Mouse (Mus musculus) cerebellum, postnatal 36 days (tissue): Measurements from ENCODE around the gene Arhgef19.

Source experiments
- DNase-seq, 2 experiments: peaks; one replicate each; pipeline ENCODE4 v3.0.0; 2021 to 2022; ENCODE audit warnings: mixed read lengths in 2 of 2

Arhgef19 gene

DNA sequence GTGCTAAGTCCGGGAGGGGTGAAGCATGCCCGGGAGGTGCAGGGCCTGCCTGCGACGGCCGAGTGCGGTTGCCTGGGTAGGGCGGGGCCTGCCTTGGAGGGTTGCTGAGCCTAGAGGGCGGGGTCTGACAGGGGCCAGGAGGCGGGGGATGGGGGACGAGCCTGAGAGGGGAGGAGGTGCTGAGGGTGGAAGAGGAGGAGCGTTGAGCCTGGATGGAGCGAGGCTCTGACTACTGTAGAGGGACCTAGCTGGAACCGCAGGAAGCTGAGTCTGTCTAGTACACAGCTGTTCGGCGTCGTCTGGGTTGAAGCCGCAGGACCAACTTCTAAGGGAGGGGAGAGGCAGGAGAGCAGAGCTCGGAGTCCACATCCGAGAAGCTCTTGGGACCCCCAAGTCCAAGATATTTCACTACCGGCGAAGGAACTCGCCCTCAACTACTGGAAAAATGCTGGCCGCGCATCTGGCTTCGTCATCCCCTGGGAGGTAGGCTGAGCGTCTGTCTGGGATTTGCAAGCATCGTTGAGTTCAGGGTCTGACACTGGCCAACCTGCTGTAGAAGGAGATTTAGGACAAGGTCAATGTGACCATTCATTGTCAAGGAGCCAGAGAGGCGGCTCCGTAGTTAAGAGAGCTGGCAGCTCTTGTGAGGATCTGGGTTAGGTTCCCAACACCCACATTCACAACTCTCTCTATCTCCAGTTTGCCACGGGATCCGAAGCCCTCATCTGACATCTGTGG is at the start of gene Arhgef19:
Arhgef19 (plus strand) TSS at position 112 of the 738 bp plus-strand sequence.
- DNase-seq: peak in 1 of 2 experiments; percentile 49

DNA sequence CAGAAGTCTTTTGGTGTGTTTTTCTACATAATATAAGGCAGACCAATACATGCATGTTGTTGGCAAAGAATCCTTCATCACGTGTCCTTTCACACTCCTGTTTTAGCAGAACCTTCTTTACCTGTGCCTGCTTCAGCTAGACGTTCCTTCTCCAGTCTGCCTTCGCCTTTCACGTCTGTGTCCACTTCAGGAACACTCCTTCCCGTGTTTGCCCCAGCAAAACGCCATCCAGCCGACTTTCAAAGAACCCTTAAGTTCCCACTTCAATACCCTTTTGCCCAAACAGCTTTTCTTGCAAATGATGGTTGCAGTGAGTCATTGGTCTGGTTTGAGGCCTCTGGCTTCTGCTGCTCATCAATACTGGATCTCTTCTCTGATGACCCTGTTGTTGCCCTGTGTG is 48.0 kb upstream of the Arhgef19 start:
- no peak for DNase-seq

GRCm38 (mm10) chr4:141194553-141194952 is 44.7 kb upstream of the Arhgef19 start:
- no peak for DNase-seq

- DNase-seq: no peak
Observed at GRCm38 (mm10) chr4:141196981-141197685, 42.2 kb upstream of the Arhgef19 start.

DNA sequence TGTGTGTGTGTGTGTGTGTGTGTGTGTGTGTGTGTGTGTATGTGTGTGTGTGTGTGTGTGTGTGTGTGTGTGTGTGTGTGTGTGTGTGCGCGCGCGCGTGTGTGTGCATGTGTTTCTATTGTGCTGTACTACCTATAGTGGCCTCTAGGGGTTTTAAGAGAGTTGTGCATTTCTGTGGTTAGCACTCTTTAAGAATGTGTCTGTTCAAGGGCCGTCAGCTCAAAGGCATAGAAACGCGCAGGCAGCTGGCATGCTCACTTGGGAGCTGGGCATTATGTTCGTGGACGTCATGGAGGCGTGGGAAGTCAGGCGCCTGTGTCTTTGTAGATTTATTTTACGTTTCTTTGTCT is 41.6 kb upstream of the Arhgef19 start:
- no peak for DNase-seq

- DNase-seq: no peak
Observed at GRCm38 (mm10) chr4:141200906-141201305, 38.4 kb upstream of the Arhgef19 start.

- DNase-seq: no peak
Observed at GRCm38 (mm10) chr4:141202192-141202591, 37.1 kb upstream of the Arhgef19 start.

DNA sequence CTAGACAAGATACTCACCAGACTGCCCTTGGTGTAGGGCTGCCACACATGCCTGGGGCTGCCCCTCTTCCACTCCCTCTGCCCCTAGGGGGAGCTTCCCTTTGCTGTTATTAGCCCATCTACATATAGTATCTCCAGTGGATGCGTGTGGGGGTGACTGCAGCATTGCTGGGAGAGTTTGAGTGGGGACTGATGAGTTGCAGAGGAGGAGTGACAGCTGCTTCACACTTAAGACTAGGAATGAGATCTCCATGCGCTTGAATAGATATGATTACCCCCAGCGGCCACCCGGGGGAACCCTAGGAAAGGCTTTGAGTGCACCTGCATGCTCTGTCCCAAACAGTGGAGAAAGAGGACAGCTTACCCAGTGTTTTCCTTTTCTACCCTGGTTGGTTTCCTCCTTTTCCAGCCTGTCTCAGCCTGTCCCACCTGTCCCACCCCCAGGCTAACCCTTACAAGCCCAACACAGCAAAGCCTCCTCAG is 34.7 kb upstream of the Arhgef19 start:
- peak in 1 of 2 experiments; percentile 25 for DNase-seq

DNA sequence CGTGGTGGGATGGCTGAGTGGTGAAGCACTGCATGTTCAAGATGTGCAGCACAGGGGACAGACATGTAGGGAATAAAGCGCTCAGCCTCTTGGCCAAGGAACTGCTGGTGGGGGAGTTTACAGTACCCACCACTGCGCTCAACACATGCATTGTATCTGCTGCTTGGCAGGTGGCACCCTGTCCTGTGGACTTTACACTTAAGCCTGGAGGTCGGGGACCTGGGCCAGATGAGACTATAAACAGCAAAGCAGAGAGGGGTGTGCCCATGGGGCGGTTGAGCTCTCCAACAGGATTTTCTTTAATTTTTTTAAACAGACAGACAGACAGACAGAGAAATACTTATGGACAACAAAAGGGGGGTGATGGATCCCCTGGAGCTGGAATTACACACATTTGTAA is 32.2 kb upstream of the Arhgef19 start:
- DNase-seq: no peak

DNA sequence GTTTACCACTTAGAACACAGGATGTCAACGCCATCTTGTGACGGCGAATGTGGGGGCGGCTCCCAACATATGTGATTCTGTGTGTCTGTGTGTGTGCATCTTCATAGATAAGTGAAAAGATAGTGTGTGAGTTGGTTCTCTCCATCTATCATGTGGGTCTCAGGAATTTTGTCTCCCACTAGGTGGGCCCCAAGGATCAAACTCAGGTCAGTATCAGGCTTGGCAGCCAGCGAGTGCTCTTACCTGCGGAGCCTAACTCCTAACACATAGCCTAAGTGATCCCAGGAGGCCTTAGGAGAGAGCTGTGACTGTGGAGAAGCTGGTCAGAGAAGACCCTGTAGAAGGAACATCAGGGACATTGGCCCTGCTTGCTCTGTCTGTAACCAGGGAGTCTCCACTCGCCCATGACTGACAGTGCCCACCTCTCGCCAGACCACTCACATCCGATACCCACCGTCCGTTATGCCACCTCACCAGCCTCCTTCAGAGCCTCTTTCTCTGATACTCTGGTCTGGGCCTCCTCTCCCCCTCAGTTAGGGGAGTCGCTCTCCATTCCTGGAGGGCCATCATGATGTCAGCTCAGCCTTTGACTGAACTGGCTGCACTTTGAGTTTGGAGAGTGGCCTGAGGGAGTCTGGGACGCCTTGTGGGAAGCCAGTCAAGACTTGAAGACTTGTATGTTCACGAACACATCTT is 28.6 kb upstream of the Arhgef19 start:
- no peak for DNase-seq

DNA sequence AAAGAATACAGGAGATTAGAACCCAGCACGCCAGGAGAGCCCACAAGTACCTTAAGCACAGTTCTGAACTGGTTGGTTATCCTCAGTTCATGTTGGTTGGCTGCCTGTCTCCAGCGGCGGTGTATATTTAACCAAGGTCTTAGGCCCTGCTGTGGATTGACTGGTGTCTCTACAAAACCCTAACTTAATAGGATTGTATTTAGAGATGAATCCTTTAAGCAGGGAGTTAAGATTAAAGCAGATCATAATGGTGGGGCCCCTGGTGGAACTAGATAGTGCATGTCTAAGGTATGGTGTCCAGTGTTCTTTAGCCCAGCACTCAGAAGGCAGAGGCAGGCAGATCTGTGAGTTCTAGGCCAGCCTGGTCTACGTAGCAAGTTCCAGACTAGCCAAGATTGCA is 27.7 kb upstream of the Arhgef19 start:
- DNase-seq: no peak

DNA sequence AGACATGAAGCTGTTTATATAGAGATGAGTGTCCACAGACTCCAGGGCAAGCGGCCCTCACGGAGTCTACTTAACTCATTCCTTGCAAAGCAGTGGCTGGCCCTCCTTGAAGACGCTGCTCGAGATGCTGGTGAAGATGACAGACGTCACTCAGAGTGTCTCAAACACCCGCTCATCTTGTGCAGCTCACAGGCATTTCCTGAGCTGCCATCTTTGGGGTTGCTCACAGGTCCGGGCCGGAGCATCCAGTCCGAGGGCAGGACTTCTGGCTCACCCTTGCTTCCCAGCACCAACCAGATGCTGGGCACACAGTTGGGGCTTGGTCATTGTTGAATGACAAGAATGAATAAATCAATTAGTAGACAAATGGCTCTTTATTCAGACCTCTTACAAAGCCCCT is 26.4 kb upstream of the Arhgef19 start:
- no peak for DNase-seq

GRCm38 (mm10) chr4:141213342-141213741 is 26.0 kb upstream of the Arhgef19 start:
- no peak for DNase-seq

GRCm38 (mm10) chr4:141213770-141214336 is 25.4 kb upstream of the Arhgef19 start, which contains the start of gene Rsg1:
Gene Rsg1, plus strand, starts transcription at chr4:141213956.
- peak; percentile 95 for DNase-seq

DNA sequence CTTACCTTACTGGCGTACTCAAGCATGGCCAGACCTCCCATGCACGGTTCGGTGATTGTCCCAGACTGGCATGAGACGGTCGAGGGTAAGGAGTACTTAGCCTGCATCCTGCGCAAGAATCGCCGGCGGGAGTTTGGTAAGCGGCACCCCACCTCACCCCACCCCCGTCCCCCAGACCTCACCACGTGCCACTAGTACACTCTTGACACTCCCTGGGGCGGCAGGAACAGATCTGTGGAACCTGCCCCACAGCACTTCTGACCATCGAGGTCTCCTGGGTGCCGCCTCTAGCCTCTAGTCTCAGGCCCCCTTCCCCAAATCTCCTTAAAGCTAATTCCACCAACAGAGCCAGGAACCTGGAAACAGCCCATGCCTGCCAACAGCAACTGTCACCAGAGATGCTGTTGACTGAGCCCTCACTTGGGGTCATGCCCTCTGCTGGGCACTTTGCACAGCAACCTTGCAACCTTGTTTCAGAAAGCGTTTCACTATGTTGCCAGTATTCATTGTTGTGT is 24.9 kb upstream of the Arhgef19 start:
- peak; percentile 33 to 36 for DNase-seq

GRCm38 (mm10) chr4:141219583-141220213 is 19.6 kb upstream of the Arhgef19 start:
- DNase-seq: no peak

DNA sequence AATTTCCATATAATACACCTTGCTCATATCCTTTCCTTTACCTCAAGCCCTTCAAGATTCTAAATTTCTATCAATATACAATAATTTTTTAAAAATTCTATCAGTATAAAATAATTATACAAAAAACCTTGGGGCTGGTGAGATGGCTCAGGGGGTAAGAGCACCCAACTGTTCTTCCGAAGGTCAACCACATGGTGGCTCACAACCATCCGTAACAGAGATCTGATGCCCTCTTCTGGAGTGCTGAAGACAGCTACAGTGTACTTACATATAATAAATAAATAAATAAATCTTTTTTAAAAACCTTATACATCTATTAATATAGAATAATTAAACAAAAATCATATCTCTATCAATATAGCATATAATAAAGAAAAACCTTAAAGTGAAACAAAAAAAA is 17.5 kb upstream of the Arhgef19 start:
- no peak for DNase-seq

- no peak for DNase-seq
Observed at GRCm38 (mm10) chr4:141222752-141223151, 16.5 kb upstream of the Arhgef19 start.

GRCm38 (mm10) chr4:141228687-141229086 is 10.6 kb upstream of the Arhgef19 start:
- no peak for DNase-seq

DNA sequence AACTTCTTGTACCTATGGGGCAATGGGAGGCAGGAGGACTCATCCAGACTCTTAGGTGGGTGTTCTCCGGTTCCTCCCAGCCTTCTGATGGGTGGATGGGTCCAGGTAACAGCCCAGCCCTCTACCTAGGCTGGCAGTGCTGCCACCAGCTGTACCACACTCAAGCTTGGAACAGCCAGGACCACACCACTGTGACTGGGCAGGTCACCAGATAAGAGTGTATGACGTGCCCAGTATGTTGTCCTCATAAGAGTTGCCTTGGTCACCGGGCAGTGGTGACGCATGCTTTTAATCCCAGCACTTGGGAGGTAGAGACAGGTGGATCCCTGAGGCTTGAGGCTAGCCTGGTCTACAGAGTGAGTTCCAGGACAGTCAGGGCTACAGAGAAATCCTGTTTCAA is 6.1 kb upstream of the Arhgef19 start:
- no peak for DNase-seq

DNA sequence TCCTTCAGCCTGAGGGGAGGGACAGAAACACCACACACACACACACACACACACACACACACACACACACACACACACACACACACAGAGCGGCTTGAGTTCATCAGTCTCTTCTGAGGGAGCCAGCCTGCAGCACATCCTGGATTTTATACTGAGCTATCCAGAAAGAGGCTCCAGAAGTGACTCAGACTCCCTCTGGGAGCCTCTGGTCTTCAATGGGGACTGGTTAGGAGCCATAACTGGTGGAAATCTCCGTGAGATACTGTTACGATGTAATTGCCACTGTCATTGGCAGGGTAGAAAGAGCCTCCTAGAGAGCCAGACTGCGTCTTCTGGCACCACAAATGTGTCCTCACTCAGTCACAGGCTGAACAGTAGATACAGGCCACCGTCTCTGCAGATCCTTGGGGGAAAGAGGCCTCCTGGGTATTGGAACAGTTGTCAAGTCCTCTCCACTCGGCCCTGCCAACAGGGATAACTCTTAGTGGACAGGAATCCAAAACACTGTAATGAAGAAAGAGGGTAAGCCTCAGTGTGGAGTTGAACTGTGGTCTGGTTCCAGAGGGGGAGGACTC is 3.7 kb upstream of the Arhgef19 start:
- DNase-seq: no peak

- no peak for DNase-seq
Observed at GRCm38 (mm10) chr4:141236856-141237255, 2.4 kb upstream of the Arhgef19 start.
